Mouse (Mus musculus): Measurements from ENCODE around the gene Kcnmb2.

- TF ChIP-seq MYOG (IDR thresholded peaks at IDR 0.05; ENCODE audit: control insufficient read depth in 1 of 3, insufficient read depth in 1 of 3, insufficient read length in 2 of 3, low read depth in 2 of 3) (no peak), USF1 (IDR thresholded peaks at IDR 0.05; ENCODE audit: low read depth) (no peak), E2F4 (IDR thresholded peaks at IDR 0.05; ENCODE audit: insufficient read depth) (no peak), MAX (IDR thresholded peaks at IDR 0.05; ENCODE audit: low read depth) (no peak), POLR2A (IDR thresholded peaks at IDR 0.05; ENCODE audit: insufficient read length, low read depth) (no peak), POLR2AphosphoS2 (IDR thresholded peaks at IDR 0.05; ENCODE audit: insufficient read length, low read depth) (no peak), TCF12 (IDR thresholded peaks at IDR 0.05; ENCODE audit: insufficient read depth, poor library complexity, severe bottlenecking) (no peak), SRF (IDR thresholded peaks at IDR 0.05; ENCODE audit: control insufficient read depth, insufficient read length, low read depth) (no peak), TCF3 (IDR thresholded peaks at IDR 0.05; ENCODE audit: insufficient read length, low read depth) (no peak), MYOD1 (IDR thresholded peaks at IDR 0.05; ENCODE audit: control insufficient read depth in 1 of 3, insufficient read length in 2 of 3, low read depth in 2 of 3) (no peak)
Observed at GRCm38 (mm10) chr3:32188521-32188920, 286.2 kb downstream of the Kcnmb2 start.
